Mouse (Mus musculus) large intestine, adult 2 months (tissue): Measurements from ENCODE around the gene Utp20. TPM values are rescaled to one million over a fixed set of nuclear protein-coding genes. Genes with fewer than 3 reads are reported as not detected.
"Not testable (repeated sequence)": the region's sequence is repeated elsewhere in the genome, so short reads cannot be mapped to it uniquely, and the experiment has no call there.

Source experiments
- DNase-seq: peaks from one replicate; pipeline ENCODE4 v3.0.0-alpha.2; 2012; ENCODE audit warnings: low read depth, low spot score
- WGBS: fragments of 180-500 bp; shearing (Covaris S2); methylation state at CpG from one replicate; pipeline ENCODE4 v1.1.7; 2018; 5-methylcytosine and 5-hydroxymethylcytosine counted together
- polyA plus RNA-seq: library from polyadenylated mRNA; depleted of rRNA; stranded (reverse); fragments of >200 nt; gene quantifications from 2 replicates; pipeline ENCODE4 v1.2.3, GENCODE M21; 2012; rRNA removed

The Utp20 gene
- 5.4 and 5.5 TPM in 2 replicates for polyA plus RNA-seq

DNA sequence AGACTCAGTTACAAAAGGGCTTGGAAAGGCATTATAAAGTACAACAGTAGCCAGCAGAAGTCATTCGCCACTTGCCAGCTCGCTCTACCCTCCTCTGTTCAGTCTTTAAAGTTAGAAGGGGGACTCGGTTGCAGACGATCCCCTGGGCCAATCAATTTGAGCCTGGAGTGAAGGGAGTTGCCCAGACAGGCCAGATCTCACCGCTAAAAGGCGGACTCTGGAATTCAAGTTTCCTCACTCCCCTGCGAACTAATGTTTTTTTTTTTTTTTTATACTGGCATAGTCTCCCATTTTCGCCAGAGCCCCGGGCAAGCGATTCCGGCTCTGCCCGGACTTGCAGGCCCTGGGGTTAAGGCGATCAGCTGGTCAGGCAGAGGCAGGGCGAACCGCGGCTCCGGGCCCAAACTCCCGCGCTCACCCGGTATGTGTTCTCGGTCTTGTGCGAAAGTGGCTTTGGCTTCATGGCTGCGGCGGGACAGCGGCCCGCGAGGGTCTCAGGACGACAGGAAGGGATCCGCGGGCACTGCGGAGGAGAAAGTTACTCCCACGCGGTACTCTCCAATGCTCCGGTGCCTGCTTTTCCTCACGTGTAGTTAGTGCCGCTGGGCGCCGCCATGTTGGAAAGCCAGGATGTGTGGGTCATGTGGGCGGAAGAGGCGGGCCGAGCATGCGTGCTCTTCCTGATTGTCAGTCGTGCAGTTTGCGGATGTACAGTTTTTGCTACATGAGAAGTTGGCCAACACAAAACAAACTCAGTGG lies at the start of gene Utp20:
Gene Utp20 (minus strand): TSS at position 617 of the 759 bp plus-strand sequence.
- peak; percentile 76 for DNase-seq
- WGBS = 1% methylated on average over 44 of the region's 44 CpGs

DNA sequence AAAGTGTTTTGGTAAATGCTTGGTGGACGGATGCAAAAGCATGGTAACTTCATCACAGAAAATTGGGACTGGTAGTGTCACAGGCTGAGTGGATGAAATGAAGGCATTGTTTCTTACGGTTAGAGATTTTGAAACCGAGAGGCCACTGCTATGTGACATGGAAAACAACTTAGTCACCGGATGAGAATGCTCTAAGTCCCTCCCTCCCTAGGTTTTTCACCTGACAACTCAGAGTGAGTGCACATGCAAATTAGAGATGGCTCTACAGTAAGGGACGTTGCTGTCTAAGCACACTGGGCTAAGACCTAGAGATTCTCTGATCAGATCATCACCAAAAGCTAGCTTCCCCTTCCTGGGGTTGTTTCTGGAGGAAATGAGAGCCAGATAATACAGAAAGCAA lies 48.3 kb upstream of the Utp20 start:
- WGBS = 51% methylated on average over 5 of the region's 5 CpGs
- no peak for DNase-seq

- no peak for DNase-seq
- 67% methylated on average over 2 of the region's 2 CpGs for WGBS
Observed at GRCm38 (mm10) chr10:88866017-88866416, 39.4 kb upstream of the Utp20 start.

GRCm38 (mm10) chr10:88862293-88862692 lies 35.7 kb upstream of the Utp20 start:
- DNase-seq = no peak
- 39% methylated on average over 5 of the region's 5 CpGs for WGBS

GRCm38 (mm10) chr10:88861416-88861815 lies 34.8 kb upstream of the Utp20 start:
- no peak for DNase-seq

- 20% methylated on average over 3 of the region's 3 CpGs for WGBS
- DNase-seq = no peak
Observed at GRCm38 (mm10) chr10:88860911-88861310, 34.3 kb upstream of the Utp20 start.

GRCm38 (mm10) chr10:88853326-88853725 lies 26.7 kb upstream of the Utp20 start:
- WGBS = 84% methylated on average over 7 of the region's 7 CpGs
- DNase-seq = no peak

- DNase-seq = no peak
- 87% methylated on average over 4 of the region's 4 CpGs for WGBS
Observed at GRCm38 (mm10) chr10:88849976-88850375, 23.4 kb upstream of the Utp20 start.

DNA sequence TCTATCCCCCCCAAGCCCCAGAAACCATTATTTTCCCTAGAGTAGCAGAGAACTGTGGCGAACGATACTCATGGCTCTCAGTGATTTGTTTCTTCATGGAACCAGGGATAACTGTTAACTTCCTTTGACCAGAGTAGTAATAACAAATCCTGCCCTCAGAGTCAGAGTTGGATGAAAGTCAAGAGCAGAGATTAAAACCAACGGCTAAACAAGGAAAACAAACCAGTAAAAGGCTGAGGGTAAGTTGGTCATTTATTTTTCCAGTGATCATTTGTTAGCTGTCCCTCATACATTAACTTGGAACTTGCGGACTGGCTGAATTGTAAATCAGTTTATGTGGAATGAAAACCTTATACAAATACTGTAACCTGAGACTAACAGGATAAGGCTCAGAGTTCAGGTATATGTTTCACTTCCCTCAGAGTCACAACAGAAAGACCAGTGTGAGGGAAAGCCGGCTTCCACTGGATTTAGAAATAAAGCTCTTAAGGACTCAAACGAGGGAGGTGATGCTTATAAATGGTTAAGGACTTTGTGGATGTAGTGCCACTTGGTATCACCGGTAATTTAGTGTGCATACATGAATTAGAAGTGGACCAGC lies 22.4 kb upstream of the Utp20 start:
- 29% methylated on average over 7 of the region's 7 CpGs for WGBS
- no peak for DNase-seq

DNA sequence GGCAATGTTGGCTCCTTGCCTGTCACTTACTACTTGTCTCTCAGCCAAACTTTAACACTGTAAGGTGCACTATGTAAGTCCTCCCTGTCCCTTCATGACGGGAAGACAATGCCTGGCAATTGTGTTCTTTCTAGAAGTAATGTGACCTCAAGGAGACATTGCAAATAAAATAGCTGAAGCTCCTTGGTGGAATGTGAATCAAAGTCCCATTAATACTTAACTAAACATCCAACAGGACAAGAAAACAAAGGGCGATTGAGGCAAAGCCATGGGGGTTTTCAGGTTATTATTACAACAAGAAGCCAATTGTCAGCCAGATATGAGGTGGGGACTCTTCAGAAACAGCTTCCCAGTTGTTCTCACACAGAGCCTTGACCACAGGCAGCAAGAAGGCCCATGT lies 7.6 kb upstream of the Utp20 start:
- WGBS = 34% methylated on average over 2 of the region's 2 CpGs
- DNase-seq = no peak

DNA sequence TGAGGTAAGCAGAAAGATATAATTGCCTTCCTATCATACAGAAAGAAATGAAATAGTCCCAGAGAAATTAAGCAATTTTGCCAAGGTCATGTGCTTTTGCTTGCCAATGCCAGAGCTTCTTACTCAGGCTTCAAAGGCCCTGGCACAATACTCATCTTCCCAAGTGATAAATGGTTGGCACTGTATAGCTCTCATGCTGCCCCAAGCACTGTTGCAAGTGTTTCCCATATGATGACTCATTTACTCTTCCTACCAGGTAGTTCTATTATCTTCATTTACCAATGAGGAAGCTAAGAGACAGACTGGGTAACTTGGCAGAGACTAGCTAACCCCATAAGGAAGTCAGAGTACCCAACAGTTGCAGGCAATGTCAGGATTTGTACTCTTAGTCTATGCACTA lies 1.8 kb upstream of the Utp20 start:
- DNase-seq = peak; percentile 69

GRCm38 (mm10) chr10:88827596-88827995 lies 992 bp upstream of the Utp20 start:
- WGBS = 52% methylated on average over 4 of the region's 4 CpGs

GRCm38 (mm10) chr10:88826947-88827306 lies 323 bp upstream of the Utp20 start:
- WGBS = 2% methylated on average over 6 of the region's 6 CpGs
- DNase-seq = not testable (repeated sequence)

More at GRCm38 (mm10) chr10:88827596-88827995, 992 bp upstream of the Utp20 start:
- no peak for DNase-seq

DNA sequence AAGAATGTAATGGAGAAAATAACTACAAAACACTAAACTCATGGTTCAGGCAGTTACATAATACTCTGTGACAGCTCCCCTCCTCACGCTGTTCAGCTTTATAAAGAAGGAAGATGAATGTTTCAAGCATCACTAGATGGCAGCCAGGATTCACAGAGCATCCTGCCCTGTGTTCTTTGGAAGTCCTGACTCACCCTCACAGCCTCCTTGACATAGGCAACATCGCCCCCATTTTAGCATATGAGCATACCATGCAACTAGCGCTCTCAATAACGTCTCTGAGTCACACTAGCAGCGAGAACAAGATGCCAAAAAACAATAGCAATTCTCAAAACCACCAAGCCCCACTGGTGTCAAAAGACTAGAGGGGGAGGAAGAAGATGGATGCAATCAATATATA lies 9.3 kb downstream of the Utp20 start:
- 83% methylated on average over 5 of the region's 5 CpGs for WGBS
- no peak for DNase-seq

GRCm38 (mm10) chr10:88815256-88815655 lies 11.3 kb downstream of the Utp20 start:
- DNase-seq = no peak
- WGBS = 94% methylated on average over 2 of the region's 2 CpGs

DNA sequence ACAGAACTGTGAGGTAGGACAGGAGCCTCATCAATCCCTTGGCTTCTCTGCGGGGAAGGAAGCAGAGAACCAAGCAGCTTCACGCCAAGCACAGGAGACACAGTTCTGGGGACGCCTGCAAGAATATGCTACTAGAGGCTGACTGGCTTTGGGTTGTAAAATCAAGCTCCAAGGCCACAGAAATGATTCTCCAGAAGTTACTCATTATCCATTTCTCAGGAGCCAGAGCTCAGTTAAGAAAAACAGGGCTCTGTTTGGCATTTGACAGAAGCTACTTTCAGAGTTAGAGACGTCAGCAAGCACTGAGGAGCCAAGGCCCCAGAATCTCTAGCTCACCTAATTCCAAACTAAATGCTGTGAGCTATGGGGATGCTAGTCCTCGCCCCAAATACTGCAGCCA lies 14.9 kb downstream of the Utp20 start:
- DNase-seq = no peak

DNA sequence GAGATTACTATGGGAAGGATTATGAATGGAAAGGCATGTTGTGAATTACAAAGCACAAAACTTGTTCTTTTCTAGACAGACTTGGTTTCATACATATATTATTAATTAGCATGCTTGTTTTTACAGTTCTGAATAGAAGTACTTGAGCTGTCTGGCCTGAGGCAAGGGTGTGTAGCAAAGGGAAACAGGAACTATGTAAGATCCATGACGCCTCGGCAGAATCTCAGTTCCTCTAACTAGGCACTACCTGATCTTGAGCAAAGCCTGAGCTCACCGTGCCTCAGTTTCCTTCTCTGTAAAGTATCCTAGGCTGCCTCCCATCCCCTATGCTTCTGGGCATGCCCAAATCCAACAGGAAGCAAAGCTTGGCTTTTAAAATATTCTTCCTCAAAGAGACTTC lies 24.4 kb downstream of the Utp20 start:
- WGBS = 87% methylated on average over 3 of the region's 3 CpGs
- no peak for DNase-seq

More for the DNA sequence above, 14.9 kb downstream of the Utp20 start:
- 56% methylated on average over 5 of the region's 5 CpGs for WGBS

DNA sequence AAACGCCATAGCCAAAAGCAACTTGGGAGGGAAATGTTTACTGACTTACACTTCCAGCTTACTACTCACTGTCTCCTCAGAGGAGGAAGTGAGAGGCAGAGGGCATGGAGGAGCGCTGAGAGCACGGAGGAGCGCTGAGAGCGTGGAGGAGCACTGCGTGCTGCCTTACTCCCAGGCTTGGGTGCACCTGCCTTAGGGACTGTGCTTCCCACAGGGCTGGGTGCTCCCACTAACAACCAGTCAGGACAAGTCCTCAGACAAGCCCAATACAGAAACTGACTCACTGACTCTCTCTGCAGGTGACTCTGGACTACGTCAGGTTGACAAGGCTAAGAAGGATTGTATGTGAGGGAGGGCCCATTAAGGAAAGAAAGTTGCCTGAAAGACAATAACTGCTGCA lies 27.2 kb downstream of the Utp20 start:
- no peak for DNase-seq
- WGBS = 86% methylated on average over 7 of the region's 7 CpGs

DNA sequence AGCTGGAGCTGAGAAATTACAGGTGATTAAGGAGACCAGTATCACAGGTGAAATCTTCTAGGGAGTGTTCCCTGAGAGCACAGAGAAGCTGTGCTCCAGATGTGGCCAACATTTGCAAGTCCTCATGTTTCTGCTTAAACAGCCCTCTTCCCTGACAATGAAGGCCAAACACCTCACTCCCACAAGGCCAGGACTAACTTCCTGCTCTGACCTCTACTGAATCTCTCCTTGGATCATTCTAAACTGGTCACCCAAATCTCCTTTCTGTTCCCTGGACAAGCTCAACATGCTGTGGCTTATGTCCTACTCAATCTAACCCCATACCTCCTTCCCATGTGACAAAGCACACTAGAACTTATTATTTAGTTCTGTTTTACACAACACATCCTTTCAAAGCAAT lies 29.2 kb downstream of the Utp20 start:
- DNase-seq = no peak

- DNase-seq = peak; percentile 80
- 33% methylated on average over 4 of the region's 4 CpGs for WGBS
Observed at GRCm38 (mm10) chr10:88796939-88797338, 29.7 kb downstream of the Utp20 start.

DNA sequence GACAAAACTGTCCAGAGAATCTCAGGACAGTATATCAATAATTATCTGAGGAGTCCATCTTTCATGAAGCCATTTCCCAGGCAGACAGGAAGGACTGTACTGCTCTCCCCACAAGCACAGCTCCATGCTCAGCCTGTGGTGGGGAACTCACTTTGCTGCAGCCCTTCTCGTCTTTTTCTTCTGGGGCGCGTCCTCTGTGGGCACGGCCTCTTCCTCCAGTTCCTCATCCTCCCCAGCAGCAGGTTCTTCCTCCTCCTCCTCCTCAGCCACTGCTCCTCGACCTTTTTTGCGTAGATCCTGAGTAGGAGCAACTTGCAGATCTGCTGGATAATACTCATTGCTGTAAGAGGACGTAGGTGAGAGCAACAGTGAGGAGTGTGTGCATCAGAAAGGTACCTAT lies 31.4 kb downstream of the Utp20 start:
- DNase-seq = no peak
- WGBS = 41% methylated on average over 7 of the region's 7 CpGs

DNA sequence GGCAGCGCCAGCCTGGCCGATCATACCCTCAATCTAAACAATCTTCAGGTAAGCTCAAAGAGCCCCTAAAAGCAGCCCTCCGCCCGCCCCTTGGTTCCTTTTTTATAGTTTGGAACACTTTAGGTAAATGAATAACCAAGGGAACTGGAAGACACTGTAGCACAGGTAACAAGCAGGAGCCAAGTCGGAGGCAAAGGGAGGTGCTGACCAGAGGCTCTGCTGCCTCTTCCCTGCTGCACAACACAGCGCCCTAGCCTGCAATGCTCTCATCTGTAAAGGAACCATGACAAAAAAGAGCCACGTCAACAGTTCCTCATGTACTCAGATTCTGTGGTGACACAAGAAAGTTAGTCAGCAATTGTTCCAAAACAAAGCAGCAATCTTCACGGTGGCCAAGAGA lies 32.0 kb downstream of the Utp20 start:
- 34% methylated on average over 8 of the region's 8 CpGs for WGBS
- no peak for DNase-seq
